Mouse (Mus musculus): Measurements from ENCODE around the gene Irgm2. TPM values are rescaled to one million over a fixed set of nuclear protein-coding genes. Genes with fewer than 3 reads are reported as not detected.

Irgm2 gene
- 47.7 TPM for polyA plus RNA-seq (2017; shearing (Covaris generic))

GRCm38 (mm10) chr11:58199229-58200037 lies at the start of gene Irgm2, which contains the start of gene Igtp:
TSS of gene Irgm2 (plus strand) at chr11:58199618.
TSS of gene Igtp (plus strand) at chr11:58199556.

GRCm38 (mm10) chr11:58168167-58168915 lies 31.1 kb upstream of the Irgm2 start, which contains the start of gene Gemin5:
TSS of gene Gemin5 (minus strand) at chr11:58168539.

GRCm38 (mm10) chr11:58171459-58172091 lies 27.8 kb upstream of the Irgm2 start, which contains the start of gene Mrpl22:
TSS of gene Mrpl22 (plus strand) at chr11:58171661.

Other genes starting within 250 kb of the Irgm2 start
- 102 TPM for gene Larp1, start 190.6 kb upstream of the Irgm2 start, polyA plus RNA-seq (2017; shearing (Covaris generic))
- gene Gm12248, start 106.5 kb upstream of the Irgm2 start, polyA plus RNA-seq (2017; shearing (Covaris generic)) = not detected
- gene Cnot8, start 95.5 kb upstream of the Irgm2 start, polyA plus RNA-seq (2017; shearing (Covaris generic)) = 67.1 TPM
- gene Gemin5, start 31.1 kb upstream of the Irgm2 start, polyA plus RNA-seq (2017; shearing (Covaris generic)) = 13.4 TPM
- gene Mrpl22, start 28.0 kb upstream of the Irgm2 start, polyA plus RNA-seq (2017; shearing (Covaris generic)) = 37.7 TPM
- 194 TPM for gene Igtp, start 62 bp upstream of the Irgm2 start, polyA plus RNA-seq (2017; shearing (Covaris generic))
- gene 4930438A08Rik, start 75.2 kb downstream of the Irgm2 start, polyA plus RNA-seq (2017; shearing (Covaris generic)) = not detected
- 39.8 TPM for gene Zfp692, start 107.5 kb downstream of the Irgm2 start, polyA plus RNA-seq (2017; shearing (Covaris generic))
- gene Zfp672, start 130.7 kb downstream of the Irgm2 start, polyA plus RNA-seq (2017; shearing (Covaris generic)) = 39.7 TPM
- 12.9 TPM for gene Sh3bp5l, start 131.1 kb downstream of the Irgm2 start, polyA plus RNA-seq (2017; shearing (Covaris generic))
- gene Lypd8, start 179.4 kb downstream of the Irgm2 start, polyA plus RNA-seq (2017; shearing (Covaris generic)) = 0.59 TPM
- not detected for gene 1810065E05Rik, start 221.5 kb downstream of the Irgm2 start, polyA plus RNA-seq (2017; shearing (Covaris generic))
- gene Gm12253, start 232.9 kb downstream of the Irgm2 start, polyA plus RNA-seq (2017; shearing (Covaris generic)) = 0.84 TPM

Measured in effector memory CD4-positive, alpha-beta T cell, adult 7 months (primary cell).